Mouse (Mus musculus) Patski (cell line): ENCODE data around the gene Phf5a. TPM values are rescaled to one million over a fixed set of nuclear protein-coding genes. Genes with fewer than 3 reads are reported as not detected.
"Not testable (repeated sequence)": the region's sequence is repeated elsewhere in the genome, so short reads cannot be mapped to it uniquely, and the experiment has no call there.

ENCODE experiments used
- ATAC-seq: fragments of 100-300 bp; one replicate; pipeline ENCODE4 v1.8.0; 2021
- CTCF ChIA-PET: fragments of 350-600 bp; sonication (Branson Sonifier 250); formaldehyde crosslinking; loops from one replicate; lab custom pipeline; 2022; ENCODE audit warnings: inconsistent platforms; lab: Charles Lee
- POLR2A ChIA-PET: fragments of 350-600 bp; sonication (Branson Sonifier 250); formaldehyde crosslinking; loops from one replicate; lab custom pipeline; 2022; ENCODE audit warnings: antibody characterized with exemption, inconsistent platforms; lab: Charles Lee
- DNase-seq: peaks from one replicate; pipeline ENCODE4 v3.0.0-alpha.2; 2011; ENCODE audit warnings: low read depth, low spot score
- H3K27me3 ChIP-seq: fragments of 371-371 bp; one replicate; pipeline ENCODE4 v1.5.1; 2021
- CTCF ChIP-seq: fragments of 100-300 bp; IDR thresholded peaks from one replicate; pipeline ENCODE4 v1.5.1; 2021
- in situ Hi-C: fragments of 300-500 bp; cut with MboI; formaldehyde crosslinking; loops from 3 replicates; pipeline ENCODE4 v1.11.1; 2018; ENCODE audit warnings: low pct_unique_long_range_greater_than_20kb, mixed read lengths
- polyA plus RNA-seq: library from polyadenylated mRNA; unstranded; gene quantifications from one replicate; pipeline ENCODE4 v1.2.3, GENCODE M21; 2021

The Phf5a gene
- 68.2 TPM for polyA plus RNA-seq

- in situ Hi-C loops: no loop called here
- ChIA-PET POLR2A (interaction anchor here (1.2 to 2.4 kb wide), 3 partner anchors 11 to 31 kb away, joined by 3 to 8 read pairs (median 3); no protein-coding TSS in a partner anchor), CTCF (no interaction called here)
- H3K27me3 ChIP-seq: no peaks in the 10 kb centered on the region
- TF ChIP-seq CTCF: no peak
- peak; percentile 51 for ATAC-seq
- peak; percentile 91 for DNase-seq
Observed at GRCm38 (mm10) chr15:81871604-81872261, at the start of gene Phf5a. TSS of gene Phf5a (minus strand) at chr15:81871911.

- in situ Hi-C loops: no loop called here
- CTCF ChIA-PET: interaction anchor here (1.5 kb wide), 1 partner anchor 10 kb away, joined by 4 read pairs; no protein-coding TSS in a partner anchor
- POLR2A ChIA-PET: no interaction called here
- DNase-seq (no peak), ATAC-seq (no peak)
- H3K27me3 ChIP-seq: no peaks in the 10 kb centered on the region
- TF ChIP-seq CTCF: no peak
Observed at GRCm38 (mm10) chr15:81921255-81921654, 49.5 kb upstream of the Phf5a start.

GRCm38 (mm10) chr15:81920546-81921217 lies 49.0 kb upstream of the Phf5a start:
- ChIA-PET POLR2A (no interaction called here), CTCF (no interaction called here)
- ATAC-seq (no peak), DNase-seq (no peak)
- no peak for TF ChIP-seq CTCF
- in situ Hi-C loops: no loop called here
- no peaks in the 10 kb centered on the region for H3K27me3 ChIP-seq

- no peaks in the 10 kb centered on the region for H3K27me3 ChIP-seq
- in situ Hi-C loops: loop anchor here (5.0 kb wide), 1 partner anchor 87 kb away; no protein-coding TSS in a partner anchor
- TF ChIP-seq CTCF: no peak
- ATAC-seq: no peak
- ChIA-PET CTCF (interaction anchor here (1.2 to 2.2 kb wide), 4 partner anchors 14 to 87 kb away, joined by 3 to 7 read pairs (median 5); no protein-coding TSS in a partner anchor), POLR2A (no interaction called here)
- no peak for DNase-seq
Observed at GRCm38 (mm10) chr15:81919062-81919461, 47.4 kb upstream of the Phf5a start.

- no peak for TF ChIP-seq CTCF
- POLR2A ChIA-PET: interaction anchor here (0.6 to 2.0 kb wide), 2 partner anchors 60 to 87 kb away, joined by 6 to 8 read pairs; no protein-coding TSS in a partner anchor
- CTCF ChIA-PET: interaction anchor here (0.7 to 3.1 kb wide), 9 partner anchors 10 to 114 kb away, joined by 3 to 9 read pairs (median 5); partner anchors contain the start of gene Csdc2
- peak; percentile 49 for ATAC-seq
- in situ Hi-C loops: loop anchor here (5.0 kb wide), 1 partner anchor 86 kb away; no protein-coding TSS in a partner anchor
- DNase-seq: no peak
- H3K27me3 ChIP-seq: no peaks in the 10 kb centered on the region
Observed at GRCm38 (mm10) chr15:81917621-81918463, 46.1 kb upstream of the Phf5a start.

GRCm38 (mm10) chr15:81917201-81917600 lies 45.5 kb upstream of the Phf5a start:
- ATAC-seq (no peak), DNase-seq (no peak)
- no peak for TF ChIP-seq CTCF
- ChIA-PET CTCF (interaction anchor here (1.0 to 3.1 kb wide), 6 partner anchors 12 to 86 kb away, joined by 4 to 12 read pairs (median 7); partner anchors contain the start of gene Csdc2), POLR2A (interaction anchor here (2.0 kb wide), 1 partner anchor 86 kb away, joined by 8 read pairs; no protein-coding TSS in a partner anchor)
- H3K27me3 ChIP-seq: no peaks in the 10 kb centered on the region
- in situ Hi-C loops: loop anchor here (5.0 kb wide), 1 partner anchor 85 kb away; no protein-coding TSS in a partner anchor

GRCm38 (mm10) chr15:81915663-81916062 lies 44.0 kb upstream of the Phf5a start:
- TF ChIP-seq CTCF: no peak
- ChIA-PET POLR2A (interaction anchor here (1.0 to 2.0 kb wide), 4 partner anchors 10 to 85 kb away, joined by 3 to 8 read pairs (median 4); partner anchors contain the start of genes Pmm1 and Polr3h), CTCF (interaction anchor here (1.1 to 3.1 kb wide), 5 partner anchors 11 to 84 kb away, joined by 3 to 12 read pairs (median 6); partner anchors contain the start of gene Csdc2)
- in situ Hi-C loops: loop anchor here (5.0 kb wide), 1 partner anchor 83 kb away; no protein-coding TSS in a partner anchor
- no peak for DNase-seq
- ATAC-seq: no peak
- H3K27me3 ChIP-seq: no peaks in the 10 kb centered on the region

- no peaks in the 10 kb centered on the region for H3K27me3 ChIP-seq
- no peak for TF ChIP-seq CTCF
- ChIA-PET POLR2A (interaction anchor here (1.0 to 1.2 kb wide), 2 partner anchors 11 to 13 kb away, joined by 3 to 4 read pairs; partner anchors contain the start of gene Polr3h), CTCF (interaction anchor here (1.4 to 3.1 kb wide), 3 partner anchors 10 to 83 kb away, joined by 6 to 12 read pairs (median 9); partner anchors contain the start of gene Csdc2)
- in situ Hi-C loops: loop anchor here (5.0 kb wide), 1 partner anchor 82 kb away; no protein-coding TSS in a partner anchor
- no peak for ATAC-seq
- no peak for DNase-seq
Observed at GRCm38 (mm10) chr15:81914668-81915067, 43.0 kb upstream of the Phf5a start.

- DNase-seq (no peak), ATAC-seq (no peak)
- H3K27me3 ChIP-seq: no peaks in the 10 kb centered on the region
- ChIA-PET POLR2A (interaction anchor here (1.2 kb wide), 1 partner anchor 79 kb away, joined by 3 read pairs; no protein-coding TSS in a partner anchor), CTCF (interaction anchor here (0.7 to 1.7 kb wide), 6 partner anchors 9 to 81 kb away, joined by 3 to 4 read pairs (median 4); no protein-coding TSS in a partner anchor)
- TF ChIP-seq CTCF: no peak
- in situ Hi-C loops: no loop called here
Observed at GRCm38 (mm10) chr15:81912498-81912897, 40.8 kb upstream of the Phf5a start.

GRCm38 (mm10) chr15:81908767-81909166 lies 37.1 kb upstream of the Phf5a start:
- DNase-seq, in situ Hi-C loops, ATAC-seq, H3K27me3 ChIP-seq, POLR2A ChIA-PET: not testable (repeated sequence)
- CTCF ChIA-PET: interaction anchor here (0.9 kb wide), 1 partner anchor 92 kb away, joined by 3 read pairs; no protein-coding TSS in a partner anchor
